ENCODE assay signal across 28 mouse cellular contexts in the genomic region with DNA sequence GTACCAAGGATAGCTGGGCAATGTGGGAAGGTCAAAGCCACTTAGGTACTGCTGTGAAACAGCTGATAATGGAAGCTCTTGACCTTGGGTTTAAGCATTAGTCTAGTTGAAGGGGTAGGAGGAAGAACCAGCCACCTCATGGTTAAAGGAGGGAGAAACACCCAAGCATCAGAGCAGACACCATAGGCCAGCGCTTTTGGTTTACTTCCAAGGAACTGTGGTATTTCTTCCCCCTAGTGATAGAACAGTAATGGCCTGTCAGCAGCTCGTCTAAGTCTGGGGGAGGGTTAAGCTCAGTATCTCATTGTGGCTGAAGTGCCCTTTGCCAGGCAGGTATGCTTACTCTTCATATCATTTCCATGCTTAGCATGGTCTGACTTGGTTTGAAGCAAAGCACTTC.
DNase-seq lines count a peak whose midpoint lies in the region; ATAC-seq and TF ChIP-seq lines count a peak whose summit lies in the region.
"Had no signal": no experiment of that assay in that cellular context is flagged by ENCODE, and none has a peak within 500 bp of the region (broad histone marks: within the 10 kb centered on the region; RNA-seq: fewer than 3 reads in every experiment).

No protein-coding gene starts in this region.

- TF ChIP-seq CTCF in lung, embryonic 14.5 days (IDR thresholded peaks at IDR 0.05; ENCODE audit: low read depth) = no peak; the same call in 1 of the 2 replicates

- H3K9me3 ChIP-seq in heart, embryonic 14.5 days (ENCODE audit: control insufficient read depth, low read length) = no peaks in the 10 kb centered on the region
- H3K9me3 ChIP-seq in lung, embryonic 14.5 days (ENCODE audit: low read depth, low read length) = no peaks in the 10 kb centered on the region
- H3K9me3 ChIP-seq: forebrain, embryonic 10.5 days; forebrain, embryonic 13.5 days; heart, embryonic 10.5 days; heart, embryonic 15.5 days had no signal

- WGBS in heart, embryonic 14.5 days = 11% methylated on average over 2 of the region's 2 CpGs
- 40% methylated on average over 2 of the region's 2 CpGs for whole genome bisulfite sequencing in lung, embryonic 14.5 days

- peaks cover 13 to 35% of the 10 kb centered on the region in 2 experiments for H3K4me1 ChIP-seq in heart, embryonic 14.5 days (ENCODE audit: control insufficient read depth in 2 of 2, insufficient read depth in 2 of 2, low read length in 2 of 2)
- H3K4me1 ChIP-seq in lung, embryonic 14.5 days (ENCODE audit: insufficient read depth) = peaks cover 6% of the 10 kb centered on the region; the same call in 1 of the 2 replicates

- DNase-seq in heart, adult 18-20 months = no peak
- DNase-seq in lung, embryonic 14.5 days = peak; percentile 51
- DNase-seq in lung, adult 18-20 months = no peak
- DNase-seq in NIH3T3 (ENCODE audit: low read depth) = peak; percentile 42
- no peak for DNase-seq in ovary, postnatal 10 days (ENCODE audit: low spot score)
- DNase-seq: adrenal gland, adult 8-10 months; adrenal gland, postnatal 25 days; cerebellum, adult 11-12 months; cerebellum, adult 8-10 months; cerebellum, postnatal 10 days; cerebellum, postnatal 36 days; forebrain, postnatal 0 days; gastrocnemius, adult 2 months; gastrocnemius, postnatal 14 days; heart, adult 2 months; heart, postnatal 4 days; kidney, adult 18-20 months had no signal

- H3K36me3 ChIP-seq in heart, embryonic 14.5 days (ENCODE audit: control insufficient read depth, insufficient read depth, low read length) = no peaks in the 10 kb centered on the region
- H3K36me3 ChIP-seq in lung, embryonic 14.5 days (ENCODE audit: insufficient read depth) = no peaks in the 10 kb centered on the region; the same call in 1 of the 2 replicates
- H3K36me3 ChIP-seq: forebrain, embryonic 10.5 days; heart, embryonic 10.5 days; heart, embryonic 15.5 days had no signal

- H3K4me3 ChIP-seq in heart, embryonic 14.5 days (ENCODE audit: control insufficient read depth in 1 of 2, insufficient read depth in 1 of 2, low read depth in 1 of 2, low read length in 2 of 2) = no peak overlapping the region
- no peak overlapping the region for H3K4me3 ChIP-seq in lung, embryonic 14.5 days (ENCODE audit: low read depth, low read length)
- H3K4me3 ChIP-seq: forebrain, embryonic 10.5 days; forebrain, embryonic 13.5 days; gastrocnemius, adult 2 months; heart, adult 2 months; heart, embryonic 10.5 days; heart, embryonic 15.5 days had no signal

- ATAC-seq in heart, embryonic 14.5 days (ENCODE audit: insufficient number of reproducible peaks, insufficient read depth, low FRiP score, low read depth) = peak; percentile 56; the same call in 1 of the 2 replicates
- 0 out of 2 replicates have a peak, but pooled peaks have one; percentile 44 for ATAC-seq in lung, embryonic 14.5 days (ENCODE audit: insufficient read depth)
- ATAC-seq: activated CD4-positive, CD25-positive, alpha-beta regulatory T cell, adult 4 months; CD4-positive, CD25-positive, alpha-beta regulatory T cell, adult 4 months; forebrain, embryonic 13.5 days; forebrain, postnatal 0 days; hindbrain, postnatal 0 days; inflammation-experienced regulatory T-cells, adult 6 months; intestine, embryonic 16.5 days had no signal

- no peak overlapping the region for H3K4me2 ChIP-seq in heart, embryonic 14.5 days (ENCODE audit: low read length)
- H3K4me2 ChIP-seq in lung, embryonic 14.5 days = no peak overlapping the region
- H3K4me2 ChIP-seq: forebrain, embryonic 13.5 days; heart, embryonic 15.5 days; hindbrain, embryonic 14.5 days had no signal

- H3K27me3 ChIP-seq in heart, embryonic 14.5 days (ENCODE audit: control insufficient read depth, insufficient read depth, low read length) = no peaks in the 10 kb centered on the region
- no peaks in the 10 kb centered on the region for H3K27me3 ChIP-seq in lung, embryonic 14.5 days (ENCODE audit: insufficient read depth, low read length)
- H3K27me3 ChIP-seq: forebrain, embryonic 13.5 days; heart, embryonic 15.5 days had no signal

- no peak overlapping the region for H3K9ac ChIP-seq in heart, embryonic 14.5 days (ENCODE audit: low read length)
- H3K9ac ChIP-seq in lung, embryonic 14.5 days = no peak overlapping the region
- H3K9ac ChIP-seq: forebrain, embryonic 13.5 days; forebrain, postnatal 0 days; heart, embryonic 15.5 days; hindbrain, embryonic 14.5 days had no signal

- H3K27ac ChIP-seq in heart, embryonic 14.5 days (replicated peaks in 1 of 2; ENCODE audit: control insufficient read depth in 1 of 2, insufficient read depth in 1 of 2, low read depth in 2 of 2, low read length in 2 of 2) = no peak overlapping the region
- no peak overlapping the region for H3K27ac ChIP-seq in lung, embryonic 14.5 days (ENCODE audit: low read depth)
- H3K27ac ChIP-seq: forebrain, embryonic 10.5 days; forebrain, embryonic 13.5 days; gastrocnemius, adult 2 months; heart, adult 2 months; heart, embryonic 10.5 days; heart, embryonic 15.5 days; hindbrain, embryonic 14.5 days; hindbrain, postnatal 0 days had no signal

Comparison
In these comparisons a context has a peak if more than half of its experiments do, and no peak if none do; other contexts are left out.
1. DNase-seq: peak in lung, embryonic 14.5 days (single experiment) and NIH3T3 (single experiment); none in heart, adult 18-20 months (0 of 2), lung, adult 18-20 months (0 of 2) and ovary, postnatal 10 days (single experiment).